Mouse (Mus musculus): ENCODE results near the gene Amdhd2.

The Amdhd2 gene

DNA sequence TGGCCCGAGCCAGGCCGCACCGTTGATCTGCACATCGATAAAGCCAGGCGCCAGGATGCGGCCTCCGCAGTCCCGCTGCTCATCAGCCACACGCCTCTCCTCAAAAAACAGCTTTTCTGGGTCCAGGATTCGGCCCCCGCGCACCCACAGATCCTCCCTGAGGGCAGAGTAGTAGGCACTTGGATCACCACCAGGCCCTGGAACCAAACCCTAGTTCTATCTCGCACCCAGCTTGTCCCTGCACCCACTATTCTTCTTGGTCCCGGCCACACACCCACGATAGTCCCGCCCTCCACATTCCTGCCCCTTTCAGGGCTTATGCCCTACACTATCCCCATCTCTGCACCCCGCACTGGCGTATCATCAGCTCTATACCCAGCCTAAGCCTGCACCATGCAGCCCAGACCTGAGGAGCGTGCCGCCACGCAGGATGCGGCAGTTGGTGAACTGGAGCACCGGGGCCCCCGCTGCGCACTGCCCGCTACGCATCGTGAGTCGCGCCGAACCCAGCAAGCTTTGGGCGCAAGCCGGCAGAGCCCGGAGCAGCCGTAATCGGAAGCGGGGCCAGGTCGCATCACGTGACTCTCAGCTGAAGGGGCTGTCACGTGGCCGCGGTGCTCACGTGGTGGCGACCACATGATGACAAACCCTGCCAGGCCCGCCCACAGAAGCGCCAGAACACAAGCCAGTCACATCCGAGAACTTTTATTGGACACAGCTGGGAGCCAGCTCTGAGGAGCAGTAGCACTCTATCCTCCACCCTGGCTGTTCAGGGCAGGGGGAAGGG lies at the start of gene Amdhd2:
TSS of gene Amdhd2 (minus strand) at position 591 of the 787 bp plus-strand sequence.
- in situ Hi-C loops (cut with MboI, MseI), result loop anchor here (5.0 kb wide), 1 partner anchor 269 kb away; no protein-coding TSS in a partner anchor

DNA sequence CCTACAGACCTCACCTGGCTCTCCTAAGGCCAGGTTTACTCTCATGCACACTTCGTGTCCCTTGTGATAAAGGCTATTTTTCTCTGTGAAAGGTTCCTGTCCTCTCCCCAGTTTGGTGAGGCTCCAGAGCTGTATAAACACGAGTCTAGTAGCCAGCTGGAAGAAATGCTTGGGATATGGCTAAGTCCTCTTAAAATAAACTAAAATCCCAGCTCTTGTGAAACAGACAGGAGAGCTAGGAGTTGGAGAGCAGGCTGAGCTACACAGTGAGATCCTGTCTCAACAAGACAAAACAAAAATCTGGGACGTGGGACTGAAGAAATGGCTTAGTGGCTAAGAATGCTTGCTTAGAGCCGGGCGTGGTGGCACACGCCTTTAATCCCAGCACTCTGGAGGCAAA lies 49.6 kb upstream of the Amdhd2 start:
- in situ Hi-C loops (cut with MboI, MseI), result no loop called here

DNA sequence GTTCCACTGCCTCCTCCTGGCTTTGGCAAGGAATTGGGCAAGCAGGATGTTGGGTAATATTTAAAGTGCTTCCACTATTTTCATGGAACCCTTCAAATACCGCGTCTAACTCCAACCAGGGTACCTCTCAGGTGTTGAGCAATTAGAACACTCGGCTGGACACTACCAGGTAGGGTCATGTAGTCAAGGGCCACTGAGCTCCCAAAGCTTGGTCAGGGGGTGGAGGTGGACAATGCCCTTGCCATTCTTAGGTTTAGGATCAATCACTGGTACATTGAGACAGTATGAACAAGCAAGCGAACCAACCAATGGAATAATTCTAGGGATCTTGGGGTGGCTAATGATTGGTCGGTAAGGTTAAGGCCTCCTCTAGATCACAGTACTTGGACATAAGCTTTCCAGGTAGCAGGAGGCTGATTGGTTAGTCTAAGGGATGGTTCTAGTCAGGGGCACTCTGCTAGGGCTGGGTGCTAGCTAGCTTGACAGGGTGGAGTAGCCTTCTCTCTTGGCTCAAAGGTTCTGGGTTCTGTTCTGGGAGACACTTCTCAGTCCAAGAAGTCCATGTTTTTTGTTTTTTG lies 49.0 kb upstream of the Amdhd2 start:
- in situ Hi-C loops (cut with MboI, MseI), result no loop called here

DNA sequence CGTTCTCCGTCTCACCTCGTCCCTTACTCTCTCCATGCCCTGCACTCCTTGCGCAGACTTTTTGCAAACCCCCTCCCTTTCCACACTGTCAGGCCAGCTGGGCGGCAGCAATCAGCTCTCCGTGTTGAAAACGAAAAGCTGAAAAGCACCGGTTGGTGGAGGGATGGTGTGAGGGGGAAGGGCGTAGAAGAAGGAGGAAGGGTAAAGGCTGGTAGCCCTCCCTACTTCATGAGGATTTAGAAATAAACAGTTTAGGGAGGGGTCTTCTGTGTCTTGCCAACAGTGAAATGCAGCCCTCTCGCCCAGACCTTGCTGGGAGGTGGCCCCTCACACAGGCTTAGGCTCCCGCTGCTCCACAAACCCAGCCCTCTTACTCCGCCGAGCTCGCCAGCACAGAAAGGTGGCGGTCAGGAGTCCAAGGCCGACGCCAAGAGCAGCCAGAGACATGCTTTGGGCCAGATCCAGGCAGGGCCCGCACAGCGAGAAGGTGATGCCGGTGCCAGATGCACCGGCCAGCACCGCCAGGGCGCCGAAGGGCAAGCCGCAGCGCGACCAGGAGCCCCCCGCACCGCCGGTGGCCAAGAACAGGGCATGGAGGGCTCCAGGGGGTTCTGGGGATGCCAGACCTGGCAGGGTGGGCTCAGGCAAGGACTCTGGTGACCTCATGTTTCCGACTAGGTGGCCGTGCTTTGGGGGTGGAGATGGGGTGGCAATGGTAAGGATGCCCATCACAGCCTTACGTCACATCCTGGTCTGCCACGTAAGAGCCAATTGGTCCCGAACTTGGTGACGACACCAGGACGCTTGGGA lies 48.3 kb upstream of the Amdhd2 start:
- in situ Hi-C loops (cut with MboI, MseI), result no loop called here

DNA sequence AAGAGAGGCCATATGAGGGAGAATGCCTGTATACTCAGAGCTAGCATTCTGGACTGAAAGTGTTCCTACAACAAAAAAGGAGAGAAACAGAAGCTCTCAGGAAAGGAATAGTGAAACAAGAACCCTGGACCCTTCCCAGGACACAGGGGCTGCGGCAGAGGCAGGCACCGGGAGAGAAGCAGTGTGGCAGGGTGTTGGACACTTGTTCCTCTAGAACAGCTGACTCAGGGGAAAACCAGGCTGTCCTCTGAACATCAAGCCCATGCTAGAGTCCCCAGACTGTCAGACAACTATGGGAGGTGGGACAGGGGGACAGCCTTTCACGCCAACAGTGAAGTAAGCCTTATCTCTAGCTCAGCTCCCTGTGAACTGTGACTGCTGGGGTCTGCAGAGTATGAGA lies 47.0 kb upstream of the Amdhd2 start:
- in situ Hi-C loops (cut with MboI, MseI), result no loop called here

DNA sequence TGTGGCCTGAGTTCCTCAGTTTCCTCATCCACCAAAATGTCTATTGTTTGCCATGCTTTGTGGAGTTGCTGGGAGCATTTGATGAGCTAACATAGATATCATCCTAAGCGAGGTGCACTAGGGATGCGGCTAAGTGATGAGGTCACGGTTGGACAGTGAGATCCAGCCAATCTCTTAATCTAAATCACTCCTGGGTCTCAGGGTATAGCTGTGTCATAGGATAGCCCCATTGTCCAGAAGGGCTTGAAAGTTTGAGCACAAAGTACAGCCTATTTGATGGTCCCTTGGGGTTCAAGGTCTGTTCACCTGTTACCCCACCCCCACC lies 46.3 kb upstream of the Amdhd2 start:
- in situ Hi-C loops (cut with MboI, MseI), result no loop called here

DNA sequence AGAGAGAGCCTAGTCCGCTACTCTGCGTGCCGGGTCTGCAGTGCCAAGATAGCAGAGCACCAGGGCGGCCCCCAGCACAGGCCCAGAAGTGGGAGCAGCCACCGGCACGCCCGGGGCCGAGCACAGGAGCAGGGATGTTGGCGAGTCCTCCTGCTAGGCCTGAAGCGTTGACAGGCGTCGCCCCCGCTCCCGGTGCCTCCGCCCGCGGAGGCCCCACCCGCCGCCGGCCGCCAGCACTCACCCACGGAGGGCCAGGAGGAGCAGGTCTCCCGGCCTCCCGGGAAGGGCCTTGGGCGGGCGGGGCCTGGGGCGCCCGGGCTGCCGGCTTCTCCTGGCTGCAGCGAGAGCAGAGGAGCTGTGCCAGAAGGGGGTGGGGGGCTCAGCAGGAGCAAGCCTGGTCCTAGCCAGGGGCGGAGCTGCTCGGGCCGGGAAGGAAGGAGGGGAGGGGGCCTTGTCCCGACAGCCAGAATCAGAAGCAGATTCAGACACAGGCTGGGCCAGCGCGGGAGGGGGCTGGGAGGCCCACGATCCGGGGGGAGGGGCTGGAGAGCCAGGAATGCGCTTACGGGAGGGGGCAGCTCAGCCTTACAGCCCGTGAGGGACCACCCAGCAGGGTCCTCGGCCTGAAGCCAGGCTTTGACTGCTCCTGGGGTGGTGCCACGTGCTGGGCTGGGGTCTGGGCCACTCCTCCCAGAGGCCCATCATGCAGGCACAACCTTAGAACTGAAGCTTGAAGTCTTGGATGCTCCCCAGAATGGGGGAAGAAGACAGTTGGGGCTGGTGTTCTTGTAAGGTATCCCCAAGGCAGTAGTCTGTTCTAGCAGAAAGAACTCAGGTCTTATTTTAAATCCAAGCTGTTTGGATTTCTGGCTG lies 45.7 kb upstream of the Amdhd2 start, which contains the start of gene Ntn3:
TSS of gene Ntn3 (minus strand) at position 489 of the 873 bp plus-strand sequence.
- in situ Hi-C loops (cut with MboI, MseI), result no loop called here

DNA sequence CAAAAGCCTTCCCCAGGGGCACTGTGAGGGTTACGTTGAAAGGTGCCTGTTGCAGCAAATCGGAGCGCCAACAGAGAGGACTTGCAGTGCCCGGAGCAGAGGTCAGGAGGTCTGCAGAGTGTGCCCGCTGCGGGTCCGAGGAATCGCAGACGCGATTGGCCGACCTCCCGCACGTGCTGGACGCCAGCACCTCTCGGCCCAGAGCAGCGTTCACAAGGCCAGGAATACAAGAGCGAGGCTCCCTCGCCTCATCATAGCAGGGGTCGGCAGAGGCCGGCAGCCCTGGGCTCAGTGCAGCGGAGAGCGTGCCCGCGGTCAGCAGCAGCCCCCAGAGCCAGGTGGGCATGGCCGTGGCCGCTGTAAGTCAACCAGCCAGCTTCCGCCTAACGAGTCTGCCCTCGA lies 45.1 kb upstream of the Amdhd2 start:
- in situ Hi-C loops (cut with MboI, MseI), result no loop called here

DNA sequence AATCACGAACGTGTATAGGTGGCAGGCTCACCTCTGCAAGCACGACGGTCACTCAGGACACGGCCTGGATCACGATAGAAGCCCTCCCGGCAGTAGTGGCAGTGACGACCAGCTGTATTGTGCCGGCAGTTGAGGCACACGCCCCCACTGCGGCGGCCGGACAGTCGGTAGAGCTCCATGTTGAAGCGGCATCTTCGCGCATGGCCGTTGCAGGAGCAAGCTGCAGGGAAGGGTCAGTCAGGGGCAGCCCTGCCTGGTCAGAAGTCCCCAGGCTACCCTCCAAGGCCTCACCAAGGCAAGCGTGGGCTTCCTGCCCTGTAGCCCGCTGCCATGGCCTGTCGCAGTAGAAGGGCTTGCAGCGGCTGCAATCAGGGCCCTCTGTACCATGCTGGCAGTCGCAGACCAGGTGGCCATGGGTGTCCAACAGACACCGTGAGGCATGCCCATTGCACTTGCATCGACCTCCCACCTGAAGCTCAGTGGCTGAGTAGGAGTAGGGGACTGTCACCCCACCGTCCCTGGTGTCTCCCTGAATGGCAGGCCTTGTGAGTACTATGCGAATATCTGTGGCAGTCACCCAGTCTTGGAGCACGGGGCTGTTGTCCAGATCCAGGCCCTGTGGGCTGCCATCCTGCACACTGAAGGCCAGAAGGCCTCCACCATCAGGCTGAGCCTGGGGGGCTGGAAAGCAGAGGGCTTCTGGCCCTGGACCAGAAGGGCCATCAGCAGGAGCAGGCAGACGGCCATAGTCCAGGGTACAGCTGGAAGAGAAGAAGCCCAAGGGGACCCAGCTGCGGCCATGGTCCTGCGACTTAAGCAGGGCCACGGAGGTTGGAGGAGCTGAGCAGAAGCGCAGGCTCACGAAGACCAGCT lies 44.4 kb upstream of the Amdhd2 start:
- in situ Hi-C loops (cut with MboI, MseI), result no loop called here

DNA sequence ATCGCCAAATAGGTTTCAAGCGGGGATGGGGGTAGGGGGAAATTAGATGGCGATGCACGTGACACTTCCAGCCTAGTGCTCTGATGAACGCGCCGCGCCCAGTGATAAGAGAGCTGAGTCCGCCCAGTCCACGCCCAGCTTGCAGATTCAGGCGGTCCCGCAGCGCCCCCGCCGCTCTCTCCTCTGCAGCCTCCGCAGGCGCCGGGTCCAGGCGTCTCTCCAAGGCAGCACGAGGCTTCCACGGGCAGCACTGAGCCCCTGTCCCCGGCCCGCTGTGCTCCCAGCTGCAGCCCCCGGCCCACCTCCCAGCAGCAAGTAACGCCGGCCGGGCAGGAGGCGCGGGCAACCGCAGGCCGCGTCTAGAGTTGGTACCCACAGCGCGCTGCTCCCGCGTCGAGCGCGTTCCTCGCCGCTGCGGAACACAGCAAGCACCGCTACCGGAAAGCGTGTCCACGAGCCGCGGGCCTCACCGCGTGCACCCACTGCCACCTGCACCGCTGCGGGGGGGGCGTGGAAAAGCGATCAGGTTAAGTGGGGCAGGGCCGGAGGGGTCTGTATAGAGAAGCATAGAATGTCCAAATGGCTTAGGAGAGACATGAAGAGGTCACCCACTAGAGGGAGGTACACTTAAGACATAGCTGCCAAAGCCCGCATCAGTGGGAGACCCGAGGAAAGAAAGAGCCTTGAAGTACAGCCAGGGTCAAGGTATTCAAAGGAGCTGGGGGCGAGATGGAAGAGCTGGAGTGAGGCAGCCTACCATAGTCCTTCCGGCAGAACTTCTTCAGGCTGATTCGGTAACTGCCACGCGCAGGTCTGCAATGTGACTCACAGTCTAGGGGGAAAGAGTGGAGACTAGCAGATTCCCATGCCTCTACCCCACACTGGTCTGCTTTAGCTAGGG lies 43.1 kb upstream of the Amdhd2 start:
- in situ Hi-C loops (cut with MboI, MseI), result no loop called here

DNA sequence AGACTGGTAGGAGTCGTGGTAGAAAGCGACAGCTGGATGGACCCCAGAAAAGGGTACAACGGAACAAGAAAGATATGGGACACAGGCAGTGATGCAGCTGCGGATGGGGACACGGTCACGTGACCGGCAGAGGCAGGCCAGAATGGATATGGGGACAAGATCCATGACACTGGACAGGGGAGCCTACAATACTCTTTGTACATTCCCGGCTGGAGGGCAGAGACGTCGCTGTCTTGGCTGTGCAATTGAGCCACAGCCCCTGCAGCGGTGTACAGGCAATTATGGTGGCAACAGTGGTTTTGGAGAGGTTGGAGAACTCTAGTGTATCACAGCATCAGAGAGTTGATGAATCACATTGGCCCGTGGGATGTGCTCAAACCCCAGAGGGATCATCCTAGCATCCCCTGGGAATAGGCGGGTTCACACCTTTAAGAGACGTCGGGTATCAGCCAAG lies 42.4 kb upstream of the Amdhd2 start:
- in situ Hi-C loops (cut with MboI, MseI), result no loop called here

DNA sequence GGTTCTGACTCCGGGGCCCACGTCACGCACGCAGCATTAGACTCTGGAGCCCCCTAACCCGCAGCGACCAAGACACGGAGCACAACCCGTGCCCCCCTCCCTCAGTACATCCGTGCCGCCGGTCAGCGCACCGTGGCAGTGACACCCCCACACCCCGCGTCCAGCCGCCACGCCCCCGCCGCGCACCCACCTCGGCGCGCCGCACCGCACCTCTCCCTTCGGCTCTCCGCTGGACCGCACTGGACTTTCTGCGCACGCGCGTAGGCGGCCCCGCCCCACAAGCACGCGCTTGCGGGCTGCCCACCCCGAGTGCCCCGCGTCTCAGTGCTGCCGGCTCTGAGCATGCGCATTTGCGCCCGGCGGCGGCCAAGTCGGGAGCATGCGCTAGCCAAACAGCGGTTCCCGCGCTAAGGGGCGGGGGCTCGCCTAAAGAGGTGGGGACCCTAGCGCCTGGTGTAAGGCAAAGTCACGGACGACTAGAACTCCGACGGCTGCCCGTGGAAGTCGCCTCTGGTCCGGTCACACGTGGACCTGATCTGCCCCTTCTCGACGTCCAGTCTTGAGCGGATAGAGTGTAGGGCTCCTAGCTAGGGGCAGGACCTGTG lies 41.8 kb upstream of the Amdhd2 start, which contains the start of gene Tbc1d24:
TSS of gene Tbc1d24 (minus strand) at position 279 of the 605 bp plus-strand sequence.
- in situ Hi-C loops (cut with MboI, MseI), result no loop called here

DNA sequence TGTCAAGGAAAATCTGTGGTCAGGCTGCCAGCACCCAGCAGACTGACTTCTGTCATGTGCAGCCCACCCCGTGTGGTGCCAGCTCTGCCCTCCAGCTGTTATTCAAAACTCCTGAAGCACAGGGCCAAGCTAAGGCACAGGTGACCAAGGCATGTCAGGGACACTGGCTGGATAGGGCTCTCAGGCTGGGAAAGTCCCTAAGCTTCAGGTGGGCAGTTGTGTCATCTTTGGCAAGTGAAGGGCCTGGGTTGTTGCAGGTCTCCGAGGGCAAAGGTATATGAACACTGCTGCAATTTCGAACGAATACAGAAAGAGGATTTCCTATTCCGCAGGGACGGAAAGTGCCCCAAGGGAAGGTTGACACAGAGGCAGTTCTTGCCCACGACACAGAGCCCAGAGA lies 41.3 kb upstream of the Amdhd2 start:
- in situ Hi-C loops (cut with MboI, MseI), result no loop called here

DNA sequence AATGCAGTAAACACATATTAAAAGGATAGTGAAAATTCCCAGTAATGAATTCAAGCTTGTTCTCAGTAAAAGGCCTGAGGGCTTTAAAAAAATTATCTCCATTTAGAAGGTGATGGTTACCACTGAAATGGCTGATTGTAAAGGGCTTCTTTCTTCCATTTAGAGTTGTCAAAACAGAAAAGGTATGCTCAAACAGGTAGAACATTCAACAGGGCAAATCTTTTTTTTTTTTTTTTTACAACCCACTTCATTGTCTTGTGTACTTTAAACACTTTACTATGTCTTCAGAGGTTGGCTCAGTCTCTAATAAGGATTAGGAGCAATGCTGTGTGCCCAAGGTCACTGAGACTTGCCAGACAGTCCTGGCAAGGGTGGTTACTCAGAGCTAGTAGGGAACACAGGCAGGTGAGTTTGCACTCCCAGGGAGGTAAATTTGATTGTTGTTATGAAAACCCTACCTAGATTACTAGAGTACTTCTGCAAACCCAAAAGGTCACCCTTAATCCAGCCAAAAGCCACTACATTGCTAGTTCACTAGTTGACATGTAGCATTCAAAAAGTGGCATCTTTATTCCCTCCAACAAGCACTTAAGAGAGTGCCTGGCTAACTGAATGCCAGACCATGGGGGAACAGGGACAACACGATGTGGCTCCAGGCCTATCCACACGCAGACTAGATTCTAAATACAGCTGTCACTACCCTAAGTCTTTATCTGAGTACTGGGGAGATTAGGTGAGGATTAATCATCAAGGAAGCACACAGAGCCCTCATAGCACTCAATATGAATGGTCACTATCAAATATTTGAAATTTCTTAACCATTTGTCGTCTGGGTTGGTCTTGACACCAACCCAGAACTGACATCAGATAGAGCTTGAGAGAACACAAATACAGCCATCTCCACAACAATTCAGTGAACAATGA lies 40.3 kb upstream of the Amdhd2 start:
- in situ Hi-C loops (cut with MboI, MseI), result no loop called here

DNA sequence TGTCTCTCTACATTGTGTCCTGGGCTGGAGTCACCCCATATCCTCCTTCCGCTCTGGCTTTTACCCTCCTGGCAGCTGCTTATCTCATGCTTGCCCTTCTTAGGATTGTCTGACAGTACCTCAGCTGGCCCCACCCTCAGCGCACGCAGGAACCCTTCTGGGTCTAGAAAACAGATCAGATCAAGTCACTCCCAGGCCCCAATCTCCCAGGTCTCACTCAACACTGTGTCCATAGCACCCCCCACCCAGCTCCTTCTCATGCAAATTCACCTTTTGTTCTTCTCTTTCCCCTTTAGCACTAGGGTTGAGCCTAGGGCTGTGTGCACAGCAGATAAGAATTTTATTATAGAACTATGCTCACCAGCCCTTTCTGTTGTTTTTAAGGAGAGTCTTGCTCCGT lies 39.5 kb upstream of the Amdhd2 start:
- in situ Hi-C loops (cut with MboI, MseI), result no loop called here

DNA sequence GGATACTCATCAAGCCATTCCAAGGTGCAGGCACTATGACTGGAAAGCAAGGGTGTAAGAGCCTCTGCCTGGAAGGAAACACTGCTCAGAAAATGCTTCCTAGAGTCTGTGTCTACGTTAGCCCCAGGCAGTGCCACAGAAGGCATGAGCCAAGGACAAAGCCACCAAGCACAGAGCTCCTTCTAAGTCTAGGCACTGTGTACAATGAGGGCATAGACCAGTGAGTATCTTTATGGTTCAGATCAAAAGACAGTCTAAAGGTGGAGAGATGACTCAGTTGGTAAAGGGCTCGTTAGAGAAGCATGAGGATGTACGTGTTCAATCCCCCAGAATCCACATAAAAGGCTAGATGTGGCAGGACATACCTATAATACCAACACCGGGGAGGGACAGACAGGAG lies 37.5 kb upstream of the Amdhd2 start:
- in situ Hi-C loops (cut with MboI, MseI), result no loop called here

DNA sequence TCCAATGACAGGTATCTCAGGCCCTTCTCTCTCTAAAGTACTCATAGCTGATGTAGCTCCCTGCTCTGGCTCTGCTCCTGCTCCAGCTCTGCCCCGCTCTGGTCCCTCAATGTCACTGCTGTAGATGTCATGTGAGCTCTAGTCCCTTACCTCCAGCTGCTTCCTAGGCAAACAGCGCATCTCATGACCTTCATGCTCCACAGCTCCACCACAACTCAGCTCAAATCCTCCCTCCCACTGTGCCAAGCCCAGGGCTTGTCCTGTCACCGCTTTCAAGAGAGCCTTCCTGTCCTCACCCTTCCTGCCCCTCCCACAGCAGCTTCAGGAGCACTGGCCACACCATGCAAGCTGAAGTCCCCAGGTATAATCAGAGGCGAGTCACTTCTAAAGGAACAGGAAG lies 36.2 kb upstream of the Amdhd2 start:
- in situ Hi-C loops (cut with MboI, MseI), result no loop called here

DNA sequence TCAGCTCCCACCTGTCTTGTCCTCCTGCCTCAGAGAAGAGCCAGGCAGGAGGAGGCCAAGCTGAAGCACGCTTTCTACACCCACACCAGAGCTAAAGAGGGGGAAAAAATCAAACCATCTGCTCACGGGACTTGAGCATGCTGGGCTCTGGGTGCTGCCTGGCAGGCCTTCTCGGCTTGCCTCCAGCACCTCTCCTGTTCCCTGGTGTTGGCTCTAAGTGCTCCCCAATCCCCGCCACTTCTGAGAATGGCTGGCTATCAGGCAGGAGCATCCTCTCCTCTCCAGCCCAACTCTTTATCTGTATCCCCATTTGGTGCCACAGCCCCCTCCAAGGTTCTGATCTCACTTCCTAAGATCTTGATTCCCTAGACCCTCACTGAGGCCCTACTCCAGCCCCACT lies 35.7 kb upstream of the Amdhd2 start:
- in situ Hi-C loops (cut with MboI, MseI), result no loop called here

Measured in regulatory T cell (primary cell).